7 mouse cellular contexts compared by ENCODE assay signal in the genomic region with DNA sequence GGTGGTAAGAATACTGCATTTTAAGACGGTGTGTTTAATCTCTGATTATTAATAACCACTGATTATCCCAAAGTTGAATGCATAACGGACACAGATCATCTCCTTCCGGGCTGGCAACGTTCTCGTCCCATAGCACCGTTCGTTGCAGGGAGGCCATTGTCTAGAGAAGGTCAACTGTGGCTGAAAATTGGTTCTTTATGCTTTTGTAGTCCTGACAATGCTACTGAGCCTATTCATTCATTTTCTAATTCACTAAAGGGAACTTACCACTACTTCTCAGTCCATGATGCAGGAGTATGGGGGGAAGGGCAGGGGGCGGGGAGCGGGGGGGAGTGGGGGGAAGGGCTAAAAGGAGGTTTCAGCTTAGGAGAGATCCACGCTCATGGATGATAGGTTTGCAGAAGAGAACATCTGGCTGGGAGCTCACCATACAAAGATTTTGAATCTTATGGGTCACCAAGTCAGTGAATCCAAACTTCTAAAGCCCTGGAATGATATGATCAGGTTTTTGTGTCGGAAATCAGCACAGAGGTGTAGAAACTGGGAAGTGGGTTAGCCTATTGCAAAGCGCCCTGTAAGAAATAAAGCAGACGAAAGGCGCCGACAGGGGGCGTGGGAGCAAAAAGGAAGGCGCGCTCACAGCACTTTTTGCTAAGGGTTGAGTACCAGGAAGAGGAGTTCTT. TPM values are rescaled to one million over a fixed set of nuclear protein-coding genes. Genes with fewer than 3 reads are reported as not detected.
DNase-seq lines count a peak whose midpoint lies in the region; ATAC-seq lines count a peak whose summit lies in the region.

No protein-coding gene starts in this region.

- ATAC-seq in intestine, embryonic 16.5 days: peak; percentile 66
- peak; percentile 72 for ATAC-seq in midbrain, embryonic 11.5 days (ENCODE audit: low FRiP score)

- H3K9me3 ChIP-seq in intestine, embryonic 16.5 days (ENCODE audit: control insufficient read depth, low read length): no peaks in the 10 kb centered on the region
- no peaks in the 10 kb centered on the region for H3K9me3 ChIP-seq in midbrain, embryonic 11.5 days (ENCODE audit: control insufficient read depth, low read length)

- WGBS in intestine, embryonic 16.5 days: under 1% methylated on average over 18 of the region's 18 CpGs
- WGBS in midbrain, embryonic 11.5 days: under 1% methylated on average over 18 of the region's 18 CpGs

- H3K4me1 ChIP-seq in intestine, embryonic 16.5 days (ENCODE audit: control insufficient read depth, insufficient read depth, low read length): peaks cover 7% of the 10 kb centered on the region
- peaks cover 10% of the 10 kb centered on the region; the same call in 1 of the 2 replicates for H3K4me1 ChIP-seq in midbrain, embryonic 11.5 days (ENCODE audit: control insufficient read depth, insufficient read depth, low read length)

- peak overlapping the region; percentile 79 for H3K4me3 ChIP-seq in intestine, embryonic 16.5 days (ENCODE audit: low read length)
- H3K4me3 ChIP-seq in midbrain, embryonic 11.5 days (ENCODE audit: low read depth, low read length): peak overlapping the region; percentile 81

- intact Hi-C loops in gastrocnemius, postnatal 36 days (cut with DNase I): no loop called here
- intact Hi-C loops in left cerebral cortex, postnatal 36 days (cut with DNase I): no loop called here

- H3K9ac ChIP-seq in intestine, embryonic 16.5 days (ENCODE audit: low read depth, low read length): peak overlapping the region; percentile 83
- H3K9ac ChIP-seq in midbrain, embryonic 11.5 days (ENCODE audit: low read length): peak overlapping the region; percentile 91

- peak overlapping the region; percentile 88 for H3K27ac ChIP-seq in intestine, embryonic 16.5 days (ENCODE audit: low read length)
- H3K27ac ChIP-seq in midbrain, embryonic 11.5 days (ENCODE audit: low read depth, low read length): peak overlapping the region; percentile 30; the same call in 1 of the 2 replicates

- no peaks in the 10 kb centered on the region for H3K27me3 ChIP-seq in intestine, embryonic 16.5 days (replicated peaks; ENCODE audit: control insufficient read depth, insufficient read depth, low read length)
- no peaks in the 10 kb centered on the region for H3K27me3 ChIP-seq in midbrain, embryonic 11.5 days (ENCODE audit: control insufficient read depth, insufficient read depth, low read length)

- DNase-seq in adrenal gland, adult 2 months: peak; percentile 89
- peak; percentile 89 for DNase-seq in embryo, embryonic 11.5 days (ENCODE audit: low read depth, low spot score)
- DNase-seq in gastrocnemius, postnatal 36 days: peak; percentile 81 to 82
- peak; percentile 82 to 84 for DNase-seq in left cerebral cortex, postnatal 36 days (ENCODE audit: low spot score in 2 of 2)
- peak; percentile 99 for DNase-seq in midbrain, embryonic 11.5 days (ENCODE audit: low spot score, missing footprints)
- DNase-seq in skeletal muscle tissue, adult 2 months (ENCODE audit: low read depth, low spot score): peak; percentile 60

- no peaks in the 10 kb centered on the region for H3K36me3 ChIP-seq in intestine, embryonic 16.5 days (ENCODE audit: control insufficient read depth, insufficient read depth, low read length)
- H3K36me3 ChIP-seq in midbrain, embryonic 11.5 days (ENCODE audit: control insufficient read depth, insufficient read depth, low read length): no peaks in the 10 kb centered on the region; the same call in 1 of the 2 replicates

- peak overlapping the region; percentile 75 for H3K4me2 ChIP-seq in intestine, embryonic 16.5 days (ENCODE audit: low read depth, low read length)
- H3K4me2 ChIP-seq in midbrain, embryonic 11.5 days: peak overlapping the region; percentile 69

RNA-seq across cellular contexts. Expression of a gene that starts 0.7 kb away (rescaled TPM):
- total RNA-seq in adrenal gland, adult 2 months (2021): 10 to 100 TPM; 18.6 to 30.5 TPM
- polyA plus RNA-seq in adrenal gland, adult 2 months (2012; rRNA removed): 9.2 and 17.3 TPM in 2 replicates
- 1 to 10 TPM; 3.8 to 5.0 TPM for total RNA-seq in gastrocnemius, postnatal 36 days (2021)
- 299 and 355 TPM in 2 replicates for polyA plus RNA-seq in intestine, embryonic 16.5 days (2015; fragmentation: Nextera tagmentation; extraction: Ambion mirVana)
- total RNA-seq in left cerebral cortex, postnatal 36 days (2021): 10 to 100 TPM; 23.0 to 25.8 TPM
- polyA plus RNA-seq in midbrain, embryonic 11.5 days (2014; fragmentation: Nextera tagmentation; extraction: Ambion mirVana): 67.0 and 75.4 TPM in 2 replicates

RNA-seq across cellular contexts. Expression of a gene that starts 23.0 kb away (rescaled TPM):
- 1 to 10 TPM; 3.5 to 7.0 TPM for total RNA-seq in adrenal gland, adult 2 months (2021)
- 8.6 and 10.5 TPM in 2 replicates for polyA plus RNA-seq in adrenal gland, adult 2 months (2012; rRNA removed)
- total RNA-seq in gastrocnemius, postnatal 36 days (2021): 1 to 10 TPM; 1.7 to 2.3 TPM
- polyA plus RNA-seq in intestine, embryonic 16.5 days (2015; fragmentation: Nextera tagmentation; extraction: Ambion mirVana): 10.6 and 11.7 TPM in 2 replicates
- total RNA-seq in left cerebral cortex, postnatal 36 days (2021): 10 to 100 TPM; 17.2 to 25.0 TPM
- 10.9 and 12.1 TPM in 2 replicates for polyA plus RNA-seq in midbrain, embryonic 11.5 days (2014; fragmentation: Nextera tagmentation; extraction: Ambion mirVana)

RNA-seq across cellular contexts. Expression of a gene that starts 23.2 kb away (rescaled TPM):
- total RNA-seq in adrenal gland, adult 2 months (2021): 10 to 100 TPM; 30.2 to 36.3 TPM
- 3.9 and 5.5 TPM in 2 replicates for polyA plus RNA-seq in adrenal gland, adult 2 months (2012; rRNA removed)
- 10 to 100 TPM in 1 of 2 experiments, 1 to 10 TPM in 1; 8.9 to 12.9 TPM for total RNA-seq in gastrocnemius, postnatal 36 days (2021)
- 7.5 and 7.6 TPM in 2 replicates for polyA plus RNA-seq in intestine, embryonic 16.5 days (2015; fragmentation: Nextera tagmentation; extraction: Ambion mirVana)
- total RNA-seq in left cerebral cortex, postnatal 36 days (2021): 10 to 100 TPM; 12.5 to 16.9 TPM
- polyA plus RNA-seq in midbrain, embryonic 11.5 days (2014; fragmentation: Nextera tagmentation; extraction: Ambion mirVana): 7.2 and 9.2 TPM in 2 replicates

Comparison
In these comparisons a context has a peak if more than half of its experiments do, and no peak if none do; other contexts are left out.
1. Peak in every context shown above with its lines: DNase-seq, ATAC-seq, H3K4me3 ChIP-seq and H3K27ac ChIP-seq.